Mouse (Mus musculus) brown adipose tissue, adult 24 weeks (tissue): ENCODE data around the gene Mpg. TPM values are rescaled to one million over a fixed set of nuclear protein-coding genes. Genes with fewer than 3 reads are reported as not detected.
"Not testable (repeated sequence)": the region's sequence is repeated elsewhere in the genome, so short reads cannot be mapped to it uniquely, and the experiment has no call there.

Experiments
- H3K27ac ChIP-seq: fragments of 200-500 bp; replicated peaks from 2 replicates; pipeline ENCODE4 v1.5.1; 2012; ENCODE audit warnings: low read depth, mild to moderate bottlenecking, low read length
- H3K4me1 ChIP-seq: fragments of 200-500 bp; 2 replicates; pipeline ENCODE4 v1.6.1; 2012; ENCODE audit warnings: low read length, mixed read lengths; ENCODE audit not compliant: control insufficient read depth, insufficient read depth, insufficient read length
- H3K4me3 ChIP-seq: fragments of 200-500 bp; 2 replicates; pipeline ENCODE4 v1.5.1; 2012; ENCODE audit warnings: low read depth, mild to moderate bottlenecking, low read length, moderate library complexity; ENCODE audit not compliant: insufficient read depth
- polyA plus RNA-seq: library from polyadenylated mRNA; stranded (reverse); fragments of >200 nt; gene quantifications from 2 replicates; pipeline ENCODE4 v1.2.4, GENCODE M21; 2012; ENCODE audit not compliant: missing spikeins, insufficient read depth, insufficient read length

Mpg gene
- polyA plus RNA-seq, 1 experiment, result 9.3 TPM

GRCm38 (mm10) chr11:32196727-32197126 lies 29.6 kb upstream of the Mpg start:
- Histone ChIP-seq H3K4me1 (no peaks in the 10 kb centered on the region), H3K27ac (no peak overlapping the region), H3K4me3 (no peak overlapping the region)

- Histone ChIP-seq H3K4me3 (no peak overlapping the region), H3K4me1 (no peaks in the 10 kb centered on the region), H3K27ac (no peak overlapping the region)
These were observed 28.5 kb upstream of the Mpg start for GRCm38 (mm10) chr11:32197766-32198165.

GRCm38 (mm10) chr11:32198256-32198955 lies 27.9 kb upstream of the Mpg start:
- Histone ChIP-seq H3K4me3 (no peak overlapping the region), H3K4me1 (no peaks in the 10 kb centered on the region), H3K27ac (no peak overlapping the region)

- H3K4me1 ChIP-seq, result no peaks in the 10 kb centered on the region
These were observed 27.1 kb upstream of the Mpg start for GRCm38 (mm10) chr11:32199230-32199629.

GRCm38 (mm10) chr11:32200075-32200601 lies 26.2 kb upstream of the Mpg start, which contains the start of gene Il9r:
TSS of gene Il9r (minus strand) at chr11:32200279.
- Histone ChIP-seq H3K27ac (no peak within 1 kb of the TSS), H3K4me1 (no peaks in the 10 kb centered on the region), H3K4me3 (no peak within 1 kb of the TSS)

More at GRCm38 (mm10) chr11:32199230-32199629, 27.1 kb upstream of the Mpg start:
- Histone ChIP-seq H3K27ac (no peak overlapping the region), H3K4me3 (no peak overlapping the region)

- H3K4me3 ChIP-seq, H3K4me1 ChIP-seq: not testable (repeated sequence)
These were observed 25.3 kb upstream of the Mpg start for GRCm38 (mm10) chr11:32200992-32201391.

GRCm38 (mm10) chr11:32201922-32202685 lies 24.2 kb upstream of the Mpg start:
- Histone ChIP-seq H3K27ac (no peak overlapping the region), H3K4me3 (no peak overlapping the region), H3K4me1 (no peaks in the 10 kb centered on the region)

More at GRCm38 (mm10) chr11:32200992-32201391, 25.3 kb upstream of the Mpg start:
- H3K27ac ChIP-seq, result not testable (repeated sequence)

GRCm38 (mm10) chr11:32205058-32205873 lies 21.0 kb upstream of the Mpg start, which contains the start of gene Snrnp25:
TSS of gene Snrnp25 (plus strand) at chr11:32205415.
- Histone ChIP-seq H3K4me1 (no peaks in the 10 kb centered on the region), H3K27ac (no peak within 1 kb of the TSS), H3K4me3 (peak within 1 kb of the TSS; percentile 70)

- no peak overlapping the region for H3K4me3 ChIP-seq
- no peaks in the 10 kb centered on the region for H3K4me1 ChIP-seq
- H3K27ac ChIP-seq, result no peak overlapping the region
These were observed 15.7 kb upstream of the Mpg start for GRCm38 (mm10) chr11:32210623-32211022.

GRCm38 (mm10) chr11:32215372-32216162 lies 10.7 kb upstream of the Mpg start:
- peaks cover under 1% of the 10 kb centered on the region for H3K4me1 ChIP-seq
- no peak overlapping the region for H3K27ac ChIP-seq
- H3K4me3 ChIP-seq, result no peak overlapping the region

GRCm38 (mm10) chr11:32216851-32217250 lies 9.5 kb upstream of the Mpg start:
- Histone ChIP-seq H3K4me1 (peaks cover 5% of the 10 kb centered on the region), H3K4me3 (no peak overlapping the region), H3K27ac (no peak overlapping the region)

- Histone ChIP-seq H3K4me3 (no peak overlapping the region), H3K27ac (no peak overlapping the region), H3K4me1 (peaks cover 13% of the 10 kb centered on the region)
These were observed 7.7 kb upstream of the Mpg start for GRCm38 (mm10) chr11:32218501-32219050.

GRCm38 (mm10) chr11:32219287-32219686 lies 7.0 kb upstream of the Mpg start:
- Histone ChIP-seq H3K4me3 (no peak overlapping the region), H3K4me1 (peaks cover 13% of the 10 kb centered on the region), H3K27ac (no peak overlapping the region)

- Histone ChIP-seq H3K4me1 (peaks cover 25% of the 10 kb centered on the region), H3K27ac (peak overlapping the region; percentile 67), H3K4me3 (peak overlapping the region; percentile 76)
These were observed 5.6 kb upstream of the Mpg start for GRCm38 (mm10) chr11:32220607-32221224.
